Mouse (Mus musculus) neural tube, embryonic 13.5 days (tissue): ENCODE data around the gene Dse. TPM values are rescaled to one million over a fixed set of nuclear protein-coding genes. Genes with fewer than 3 reads are reported as not detected.

ENCODE experiments used
- ATAC-seq: fragments of 200-750 bp; cut with Nextera tagmentation; 2 replicates; pipeline ENCODE4 v1.8.0; 2017; ENCODE audit warnings: low read depth, mild to moderate bottlenecking, moderate TSS enrichment, moderate library complexity
- H3K27ac ChIP-seq: fragments of 300-500 bp; sonication (generic); replicated peaks from 2 replicates; pipeline ENCODE4 v1.5.1; 2015; ENCODE audit warnings: moderate library complexity, mild to moderate bottlenecking, inconsistent platforms
- H3K27me3 ChIP-seq: fragments of 300-500 bp; sonication (generic); 2 replicates; pipeline ENCODE4 v1.6.1; 2015; ENCODE audit warnings: mild to moderate bottlenecking, inconsistent platforms
- H3K36me3 ChIP-seq: fragments of 300-500 bp; sonication (generic); 2 replicates; pipeline ENCODE4 v1.6.1; 2015; ENCODE audit warnings: mild to moderate bottlenecking, inconsistent platforms
- H3K4me1 ChIP-seq: fragments of 300-500 bp; sonication (generic); replicated peaks from 2 replicates; pipeline ENCODE4 v1.6.1; 2015; ENCODE audit warnings: inconsistent platforms
- H3K4me2 ChIP-seq: fragments of 300-500 bp; sonication (generic); 2 replicates; pipeline ENCODE4 v1.6.1; 2015; ENCODE audit warnings: inconsistent platforms, mild to moderate bottlenecking, moderate library complexity
- H3K4me3 ChIP-seq: fragments of 300-500 bp; sonication (generic); 2 replicates; pipeline ENCODE4 v1.5.1; 2015; ENCODE audit warnings: mild to moderate bottlenecking, inconsistent platforms
- H3K9ac ChIP-seq: fragments of 300-500 bp; sonication (generic); 2 replicates; pipeline ENCODE4 v1.6.1; 2015; ENCODE audit warnings: moderate library complexity, mild to moderate bottlenecking, inconsistent platforms
- H3K9me3 ChIP-seq: fragments of 300-500 bp; sonication (generic); 2 replicates; pipeline ENCODE4 v1.6.1; 2016; ENCODE audit warnings: inconsistent platforms
- WGBS: fragments of 180-500 bp; shearing (Covaris S2); methylation state at CpG from one replicate; pipeline ENCODE4 v1.1.7; 2015; 5-methylcytosine and 5-hydroxymethylcytosine counted together
- polyA plus RNA-seq: library from polyadenylated mRNA; unstranded; fragments of >200 nt; fragmentation: Nextera tagmentation; extraction: Ambion mirVana; gene quantifications from 2 replicates; pipeline ENCODE4 v1.2.1, GENCODE M21; 2015

The Dse gene
- polyA plus RNA-seq, 1 experiment from 2014 or later: 9.5 TPM

DNA sequence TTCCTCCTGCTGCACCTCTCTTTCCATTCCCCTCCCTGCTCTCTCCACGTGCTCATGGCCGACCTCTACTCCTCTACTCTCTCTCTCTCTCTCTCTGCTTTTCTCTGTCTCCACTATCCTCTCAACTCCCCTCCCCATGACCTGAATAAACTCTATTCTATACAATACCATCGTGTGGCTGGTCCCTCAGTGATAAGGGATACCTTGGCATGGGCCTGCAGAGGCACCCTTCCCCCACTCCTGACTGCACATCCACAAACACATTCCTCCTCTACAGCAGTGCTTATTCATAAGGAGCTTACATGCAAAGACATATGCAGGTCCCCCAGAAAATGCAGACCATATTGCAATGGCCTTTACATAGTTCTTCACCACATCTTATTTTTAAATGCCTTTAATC, 16.1 kb upstream of the Dse start:
- Histone ChIP-seq H3K27me3 (no peaks in the 10 kb centered on the region), H3K9ac (no peak overlapping the region), H3K36me3 (no peaks in the 10 kb centered on the region), H3K9me3 (no peaks in the 10 kb centered on the region), H3K4me1 (no peaks in the 10 kb centered on the region), H3K4me2 (no peak overlapping the region), H3K27ac (no peak overlapping the region), H3K4me3 (no peak overlapping the region)
- WGBS: 57% methylated on average over 3 of the region's 3 CpGs
- ATAC-seq: no peak

DNA sequence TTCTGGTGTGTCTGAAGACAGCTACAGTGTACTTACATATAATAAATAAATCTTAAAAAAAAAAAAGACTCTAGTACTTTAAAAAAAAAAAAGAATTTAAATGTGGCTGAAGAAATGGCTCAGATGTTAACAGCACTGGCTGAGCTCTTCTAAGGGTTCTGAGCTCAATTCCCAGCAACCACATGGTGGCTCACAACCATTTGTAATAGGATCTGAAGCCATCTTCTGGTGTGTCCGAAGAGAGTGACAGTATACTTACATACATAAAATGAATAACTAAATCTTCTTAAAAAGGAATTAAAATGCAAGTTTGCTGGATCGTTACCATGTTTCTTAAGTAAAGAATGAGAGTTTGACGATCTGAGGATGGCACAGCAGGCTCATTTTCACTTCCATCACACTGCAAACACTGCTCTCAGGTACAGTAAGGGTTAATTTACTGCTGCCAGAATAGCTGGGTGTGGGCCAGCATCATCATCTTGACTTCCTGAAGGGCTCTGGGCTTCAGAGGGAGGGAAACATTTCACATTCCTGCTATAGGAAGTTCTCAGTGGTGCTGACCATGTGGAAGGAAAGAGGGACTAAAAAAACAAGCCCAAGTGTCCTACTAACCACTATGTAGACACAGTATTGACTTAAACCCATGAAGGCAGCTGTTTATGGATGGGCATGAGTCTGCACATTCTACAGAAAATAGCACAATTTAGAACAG, 14.6 kb upstream of the Dse start:
- Histone ChIP-seq H3K27me3 (no peaks in the 10 kb centered on the region), H3K4me2 (no peak overlapping the region), H3K4me3 (no peak overlapping the region), H3K27ac (no peak overlapping the region), H3K4me1 (no peaks in the 10 kb centered on the region), H3K36me3 (no peaks in the 10 kb centered on the region), H3K9ac (no peak overlapping the region), H3K9me3 (no peaks in the 10 kb centered on the region)
- ATAC-seq: no peak
- 65% methylated on average over 3 of the region's 3 CpGs for WGBS

- ATAC-seq: no peak
- H3K36me3 ChIP-seq: no peaks in the 10 kb centered on the region
- H3K4me3 ChIP-seq: no peak overlapping the region
- H3K9ac ChIP-seq: no peak overlapping the region
- WGBS: 95% methylated on average over 3 of the region's 3 CpGs
- no peaks in the 10 kb centered on the region for H3K27me3 ChIP-seq
- H3K27ac ChIP-seq: no peak overlapping the region
- no peaks in the 10 kb centered on the region for H3K9me3 ChIP-seq
- no peak overlapping the region for H3K4me2 ChIP-seq
- no peaks in the 10 kb centered on the region for H3K4me1 ChIP-seq
Observed at GRCm38 (mm10) chr10:34218191-34218590, 10.7 kb upstream of the Dse start.

GRCm38 (mm10) chr10:34215667-34216066, 8.2 kb upstream of the Dse start:
- no peak overlapping the region for H3K27ac ChIP-seq
- H3K4me2 ChIP-seq: no peak overlapping the region
- ATAC-seq: no peak
- no peaks in the 10 kb centered on the region for H3K27me3 ChIP-seq
- WGBS: 94% methylated on average over 1 of the region's 1 CpGs
- H3K4me3 ChIP-seq: no peak overlapping the region
- no peaks in the 10 kb centered on the region for H3K9me3 ChIP-seq
- H3K9ac ChIP-seq: no peak overlapping the region
- no peaks in the 10 kb centered on the region for H3K4me1 ChIP-seq
- no peaks in the 10 kb centered on the region for H3K36me3 ChIP-seq

DNA sequence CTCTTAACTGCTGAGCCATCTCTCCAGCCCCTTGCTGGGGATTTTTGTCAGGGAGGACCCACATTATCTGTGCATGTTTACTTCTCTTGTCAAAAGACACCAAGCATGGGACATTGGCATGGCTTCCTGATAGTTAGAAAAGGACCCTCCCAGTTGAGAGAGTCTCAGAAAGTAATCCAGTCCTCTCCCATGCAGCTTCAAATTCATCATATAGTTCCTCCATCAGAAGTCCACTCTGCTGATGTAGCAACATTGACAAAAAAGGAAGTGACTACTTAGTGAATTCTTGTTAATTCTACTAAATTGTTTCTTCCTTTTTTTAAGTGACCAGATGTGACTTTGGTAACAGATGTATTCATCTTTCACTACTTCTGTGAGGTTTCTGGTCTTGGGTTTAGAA, 2.4 kb upstream of the Dse start:
- no peaks in the 10 kb centered on the region for H3K27me3 ChIP-seq
- peaks cover 7% of the 10 kb centered on the region for H3K4me1 ChIP-seq
- H3K9ac ChIP-seq: no peak overlapping the region
- no peak overlapping the region for H3K27ac ChIP-seq
- no peak overlapping the region for H3K4me2 ChIP-seq
- no peaks in the 10 kb centered on the region for H3K9me3 ChIP-seq
- H3K36me3 ChIP-seq: no peaks in the 10 kb centered on the region
- ATAC-seq: no peak
- H3K4me3 ChIP-seq: no peak overlapping the region

DNA sequence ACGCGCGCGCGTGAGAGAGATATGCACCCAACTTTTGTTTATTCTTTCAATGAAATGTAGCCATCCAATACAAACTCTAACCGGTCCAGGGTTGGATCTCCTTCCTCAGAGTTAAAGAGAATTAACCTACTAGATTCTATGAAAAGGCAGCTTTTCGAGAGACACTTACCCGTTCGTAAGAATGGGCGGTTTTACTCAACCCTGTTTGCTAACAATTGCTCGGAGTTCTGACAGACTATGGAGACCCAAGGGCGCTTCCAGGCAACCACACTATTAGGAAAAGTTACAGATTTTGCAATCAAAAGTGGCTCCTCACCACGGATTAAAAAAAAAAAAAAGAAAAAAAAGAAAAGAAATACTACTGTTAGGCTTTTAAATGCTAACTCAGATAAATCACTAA, 516 bp upstream of the Dse start:
- Histone ChIP-seq H3K4me3 (peak overlapping the region; percentile 79), H3K36me3 (no peaks in the 10 kb centered on the region), H3K27ac (peak overlapping the region; percentile 73; the same call in 1 of the 2 replicates), H3K9ac (no peak overlapping the region), H3K4me1 (peaks cover 7% of the 10 kb centered on the region), H3K4me2 (peak overlapping the region; percentile 82), H3K27me3 (no peaks in the 10 kb centered on the region), H3K9me3 (no peaks in the 10 kb centered on the region)
- 4% methylated on average over 13 of the region's 13 CpGs for WGBS
- no peak for ATAC-seq

GRCm38 (mm10) chr10:34206783-34207502, 572 bp downstream of the Dse start:
- Histone ChIP-seq H3K27me3 (no peaks in the 10 kb centered on the region), H3K4me3 (peak overlapping the region; percentile 79), H3K4me2 (peak overlapping the region; percentile 82), H3K4me1 (peaks cover 7% of the 10 kb centered on the region), H3K27ac (peak overlapping the region; percentile 73), H3K9me3 (no peaks in the 10 kb centered on the region), H3K9ac (peak overlapping the region; percentile 85), H3K36me3 (no peaks in the 10 kb centered on the region)
- WGBS: under 1% methylated on average over 63 of the region's 65 CpGs
- peak; percentile 97 for ATAC-seq

DNA sequence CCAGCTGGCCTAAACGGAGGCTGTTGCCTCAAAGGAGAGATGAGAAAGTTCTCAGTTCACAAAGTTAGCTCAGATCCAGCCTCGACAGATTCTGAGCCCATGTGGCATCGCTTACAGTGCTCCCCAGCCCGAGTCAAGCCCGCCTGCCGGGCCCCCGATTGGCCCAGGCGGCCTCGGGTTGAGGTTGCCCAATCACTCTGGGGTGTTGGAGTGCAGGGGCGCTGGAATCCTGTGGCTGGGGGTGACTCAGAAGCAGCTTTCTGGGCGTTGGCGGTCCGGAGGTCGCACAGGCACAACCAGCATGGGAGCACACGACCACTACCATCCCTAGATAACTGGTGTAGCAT, 1.1 kb downstream of the Dse start:
- under 1% methylated on average over 15 of the region's 15 CpGs for WGBS
- peak overlapping the region; percentile 73; the same call in 1 of the 2 replicates for H3K27ac ChIP-seq
- no peak; the same call in 1 of the 2 replicates for ATAC-seq
- no peaks in the 10 kb centered on the region for H3K36me3 ChIP-seq
- H3K9me3 ChIP-seq: no peaks in the 10 kb centered on the region
- no peaks in the 10 kb centered on the region for H3K27me3 ChIP-seq
- H3K4me3 ChIP-seq: peak overlapping the region; percentile 79
- peak overlapping the region; percentile 82 for H3K4me2 ChIP-seq
- peak overlapping the region; percentile 85 for H3K9ac ChIP-seq
- H3K4me1 ChIP-seq: peaks cover 7% of the 10 kb centered on the region

DNA sequence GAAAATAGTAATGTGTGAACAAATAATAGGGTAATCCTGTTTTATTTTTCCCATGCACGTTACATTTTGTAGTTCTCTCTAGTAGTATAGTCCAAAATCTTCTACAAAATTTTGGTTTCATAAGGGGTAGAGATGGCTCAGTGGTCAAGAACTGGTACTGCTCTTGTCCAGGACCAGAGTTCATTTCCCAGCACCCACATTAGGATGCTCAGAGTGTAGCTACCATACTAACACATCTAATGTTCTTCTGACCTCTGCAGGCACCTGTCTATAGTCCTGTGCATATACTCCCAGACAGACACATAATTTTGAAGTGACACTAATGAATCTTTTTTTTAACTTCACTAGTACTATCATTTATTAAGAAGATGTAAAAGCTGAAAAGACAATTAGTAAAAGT, 1.7 kb downstream of the Dse start:
- 100% methylated on average over 1 of the region's 1 CpGs for WGBS
- no peak overlapping the region for H3K27ac ChIP-seq
- H3K4me3 ChIP-seq: 0 out of 2 replicates have a peak overlapping the region, but pooled peaks have one; percentile 79

GRCm38 (mm10) chr10:34200689-34201088, 6.8 kb downstream of the Dse start:
- ATAC-seq: no peak
- Histone ChIP-seq H3K27ac (no peak overlapping the region), H3K9ac (no peak overlapping the region), H3K4me3 (no peak overlapping the region), H3K4me2 (no peak overlapping the region), H3K27me3 (no peaks in the 10 kb centered on the region), H3K4me1 (no peaks in the 10 kb centered on the region), H3K36me3 (no peaks in the 10 kb centered on the region), H3K9me3 (no peaks in the 10 kb centered on the region)
- 90% methylated on average over 1 of the region's 1 CpGs for WGBS

More for the DNA sequence above, 1.7 kb downstream of the Dse start:
- Histone ChIP-seq H3K4me1 (peaks cover 7% of the 10 kb centered on the region), H3K9ac (no peak overlapping the region), H3K36me3 (no peaks in the 10 kb centered on the region), H3K4me2 (peak overlapping the region; percentile 82; the same call in 1 of the 2 replicates), H3K27me3 (no peaks in the 10 kb centered on the region), H3K9me3 (no peaks in the 10 kb centered on the region)
- ATAC-seq: no peak

DNA sequence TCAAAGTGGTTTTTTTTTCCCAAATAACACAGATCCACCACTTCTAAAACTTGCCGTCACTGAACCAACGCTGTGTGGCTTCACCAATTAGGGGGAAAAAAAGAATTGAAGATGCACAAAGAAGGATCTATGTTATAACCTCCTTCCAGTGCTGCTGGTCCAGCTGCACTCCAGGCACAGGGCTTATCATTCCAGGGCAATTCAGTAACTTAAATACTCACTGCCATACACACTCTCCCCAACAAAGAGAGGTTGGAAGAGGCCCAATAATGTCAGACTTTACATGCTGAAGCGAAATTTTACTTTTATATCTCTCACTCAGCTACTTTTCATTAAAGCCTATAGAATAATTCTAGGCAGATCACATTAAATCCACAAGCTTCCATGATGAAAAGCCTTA, 8.9 kb downstream of the Dse start:
- H3K27ac ChIP-seq: no peak overlapping the region
- WGBS: 85% methylated on average over 3 of the region's 3 CpGs
- no peak overlapping the region for H3K4me2 ChIP-seq
- ATAC-seq: no peak
- H3K36me3 ChIP-seq: no peaks in the 10 kb centered on the region
- no peak overlapping the region for H3K9ac ChIP-seq
- no peaks in the 10 kb centered on the region for H3K9me3 ChIP-seq
- H3K4me3 ChIP-seq: no peak overlapping the region
- 0 out of 2 replicates have a peak, but pooled peaks cover 3% of the 10 kb centered on the region for H3K4me1 ChIP-seq
- H3K27me3 ChIP-seq: no peaks in the 10 kb centered on the region

DNA sequence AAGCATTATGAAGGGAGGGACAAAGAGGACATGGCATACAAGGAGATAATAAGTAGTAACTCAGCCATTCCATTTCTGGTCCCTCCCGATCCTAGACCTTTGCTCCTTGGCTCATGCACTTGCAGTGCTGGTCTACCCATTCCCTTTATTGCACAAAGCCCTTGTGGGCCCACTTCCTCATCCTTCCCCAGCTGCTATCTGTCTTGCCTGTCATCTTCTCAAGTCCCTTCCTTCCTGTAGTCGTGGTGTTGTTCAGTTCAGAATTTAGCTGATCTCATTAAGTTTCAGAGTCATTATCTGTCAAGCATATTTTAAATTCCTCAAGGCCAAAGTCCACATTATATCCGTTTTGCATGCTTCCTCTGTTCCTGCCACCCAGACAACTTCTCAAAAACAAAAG, 9.5 kb downstream of the Dse start:
- Histone ChIP-seq H3K4me2 (no peak overlapping the region), H3K27ac (no peak overlapping the region), H3K4me3 (no peak overlapping the region), H3K27me3 (no peaks in the 10 kb centered on the region), H3K9ac (no peak overlapping the region), H3K36me3 (no peaks in the 10 kb centered on the region), H3K9me3 (no peaks in the 10 kb centered on the region), H3K4me1 (0 out of 2 replicates have a peak, but pooled peaks cover 3% of the 10 kb centered on the region)
- WGBS: 66% methylated on average over 3 of the region's 3 CpGs
- ATAC-seq: no peak
